Mouse (Mus musculus): ENCODE results near the gene Unc79. TPM values are rescaled to one million over a fixed set of nuclear protein-coding genes. Genes with fewer than 3 reads are reported as not detected.

Gene Unc79
- total RNA-seq, 2 experiments from 2014 or later = 38.9 to 41.0 TPM

DNA sequence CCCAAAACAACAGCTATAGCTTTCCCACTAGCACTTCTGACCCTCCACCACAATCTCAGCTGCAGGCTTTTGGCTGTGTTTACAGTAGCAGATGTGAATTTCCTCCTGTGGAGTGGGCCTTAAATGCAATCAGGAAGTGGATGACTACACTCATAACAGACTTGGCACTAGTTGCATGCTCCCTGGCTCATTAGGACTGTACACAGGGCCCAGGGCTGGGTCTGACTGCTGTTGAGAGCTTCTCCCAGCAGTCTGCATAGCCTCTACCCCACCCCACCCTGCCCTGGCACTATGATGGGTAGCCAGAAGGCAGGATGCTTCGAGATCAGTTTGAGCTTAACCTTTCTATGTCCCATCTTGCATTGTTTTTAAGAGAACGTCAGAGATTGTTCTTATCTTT is 91.5 kb downstream of the Unc79 start:
- no peak for DNase-seq (ENCODE audit: low spot score in 2 of 2)

DNA sequence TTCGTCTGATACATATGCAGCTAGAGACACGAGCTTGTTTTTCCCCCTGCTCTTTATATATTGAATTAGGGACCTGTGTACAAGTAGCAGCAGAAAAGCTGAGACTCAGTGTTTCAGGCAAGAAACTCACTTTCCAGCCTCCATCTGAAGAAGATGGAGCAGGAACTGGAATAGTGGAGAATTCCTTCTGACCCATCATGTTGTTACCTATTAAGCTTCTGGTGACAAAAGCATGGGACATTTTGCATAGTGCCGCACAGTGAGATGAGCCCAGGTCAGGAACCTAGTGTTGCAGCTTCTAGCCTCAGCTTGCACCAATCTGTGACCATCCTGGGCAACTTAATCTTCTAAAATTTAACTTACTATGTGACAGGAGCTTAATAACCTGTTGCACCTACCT is 92.7 kb downstream of the Unc79 start:
- no peak for DNase-seq (ENCODE audit: low spot score in 2 of 2)

GRCm38 (mm10) chr12:103042711-103043110 is 94.1 kb downstream of the Unc79 start:
- no peak for DNase-seq (ENCODE audit: low spot score in 2 of 2)

GRCm38 (mm10) chr12:103044422-103044821 is 95.8 kb downstream of the Unc79 start:
- DNase-seq (ENCODE audit: low spot score in 2 of 2) = no peak

DNA sequence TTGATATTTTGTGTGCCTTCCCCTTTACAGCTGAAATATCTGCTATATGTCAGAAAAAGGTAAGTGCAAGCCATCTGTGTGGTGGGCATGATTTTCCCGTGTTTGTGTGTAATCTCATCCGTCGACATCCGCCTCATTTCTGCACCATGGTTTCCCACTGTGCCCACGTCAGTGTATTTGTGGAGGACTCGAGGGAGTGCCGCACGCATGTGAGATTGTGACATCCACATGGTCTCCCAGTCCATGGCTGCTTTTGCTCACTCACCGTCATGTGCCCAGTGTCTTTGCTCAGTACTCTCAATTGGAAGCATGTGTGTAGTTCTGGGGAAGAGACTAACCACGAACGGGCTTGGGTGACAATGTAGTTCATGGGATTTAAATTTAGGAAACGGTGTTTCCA is 101.2 kb downstream of the Unc79 start:
- DNase-seq (ENCODE audit: low spot score in 2 of 2) = no peak

DNA sequence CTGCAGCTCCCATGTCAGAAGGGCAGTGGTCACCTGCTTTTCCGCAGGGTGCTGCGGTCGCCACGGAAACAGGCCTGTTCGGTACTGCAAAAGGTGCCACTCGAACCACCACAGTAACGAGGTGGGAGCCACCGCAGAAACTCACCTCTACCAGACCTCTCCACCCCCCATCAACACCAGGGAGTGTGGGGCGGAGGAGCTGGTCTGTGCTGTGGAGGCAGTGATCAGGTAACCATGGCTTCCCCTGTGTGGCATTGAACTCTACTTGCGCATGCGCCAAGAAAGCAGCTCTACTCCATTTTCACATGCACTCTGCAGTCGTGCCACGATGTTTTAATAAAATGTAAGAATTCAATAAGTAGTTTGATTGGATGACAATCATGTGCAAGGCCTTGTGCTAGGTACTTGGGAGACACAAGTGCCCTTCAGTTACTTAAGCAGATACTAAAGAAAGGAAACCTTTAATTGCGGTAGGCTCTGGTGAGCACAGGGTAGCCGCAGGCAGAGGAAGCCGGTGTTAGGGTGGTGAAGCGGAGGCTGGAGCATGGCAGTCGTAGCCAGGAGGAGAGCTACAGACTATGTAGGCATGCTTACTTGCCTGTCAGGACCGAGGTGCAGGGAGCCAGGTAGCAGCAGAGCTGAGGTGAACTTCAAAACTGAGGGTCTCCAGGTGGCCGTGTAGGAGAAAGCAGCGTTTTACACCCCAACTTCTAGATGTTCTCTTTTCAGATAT is 110.8 kb downstream of the Unc79 start:
- DNase-seq (ENCODE audit: low spot score in 2 of 2) = no peak

DNA sequence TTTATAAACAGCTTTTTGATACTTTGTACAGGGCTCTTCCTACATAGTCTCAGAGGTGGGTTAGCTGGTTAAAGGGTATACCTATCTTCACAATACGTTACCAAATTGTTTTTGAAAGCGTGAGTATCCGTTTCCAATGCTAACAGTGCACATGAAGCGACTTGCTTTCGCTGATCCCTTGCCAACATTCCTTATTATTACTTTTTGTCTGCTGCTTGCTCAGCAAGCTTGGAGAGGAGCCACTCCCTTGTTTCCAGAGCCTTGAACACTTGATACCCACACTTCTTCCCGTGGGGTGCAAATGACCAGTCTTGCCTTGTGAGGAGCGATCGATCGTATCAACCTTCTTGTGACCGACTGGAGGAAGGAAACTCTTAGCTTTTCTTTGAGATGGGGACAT is 112.1 kb downstream of the Unc79 start:
- no peak for DNase-seq (ENCODE audit: low spot score in 2 of 2)

- no peak for DNase-seq (ENCODE audit: low spot score in 2 of 2)
Measured at GRCm38 (mm10) chr12:103062133-103062532, 113.5 kb downstream of the Unc79 start.

DNA sequence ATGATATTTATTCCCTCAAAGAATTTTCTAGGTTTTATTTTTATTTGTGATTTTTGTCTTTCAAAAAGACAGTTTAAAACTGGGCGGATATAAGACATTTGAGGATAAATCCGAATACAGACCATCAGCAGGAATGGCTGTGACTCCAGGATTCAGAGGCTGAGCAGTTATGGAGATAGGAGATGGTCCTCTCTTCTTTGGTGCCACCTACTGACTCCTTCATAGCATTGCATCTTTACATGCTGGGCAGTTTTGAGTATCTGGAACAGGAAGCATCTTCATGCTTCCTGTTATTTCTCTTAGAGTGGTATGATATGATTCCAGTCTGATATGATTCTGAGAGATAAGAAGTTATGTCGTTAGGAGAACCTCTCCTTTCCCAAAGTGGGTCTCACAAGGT is 116.3 kb downstream of the Unc79 start:
- no peak for DNase-seq (ENCODE audit: low spot score in 2 of 2)

GRCm38 (mm10) chr12:103068161-103068560 is 119.5 kb downstream of the Unc79 start:
- no peak for DNase-seq (ENCODE audit: low spot score in 2 of 2)

DNA sequence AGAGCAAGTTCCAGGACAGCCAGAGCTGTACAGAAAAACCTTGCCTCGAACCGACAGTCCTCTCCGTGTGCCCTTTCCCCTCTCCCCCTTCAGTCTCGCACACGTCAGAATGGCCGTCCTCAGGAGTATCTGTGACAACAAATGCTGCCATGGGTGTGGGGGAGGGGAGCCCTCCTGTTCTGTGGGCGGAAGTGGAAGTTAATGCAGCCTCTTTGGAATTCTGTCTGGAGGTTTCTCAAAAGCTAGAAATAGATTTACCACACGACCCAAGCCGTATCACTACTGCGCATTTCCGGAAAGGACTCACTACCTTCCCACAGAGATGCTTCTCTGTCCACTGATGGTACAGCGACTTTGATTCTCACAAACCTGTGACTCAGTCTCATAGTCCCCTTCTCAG is 120.9 kb downstream of the Unc79 start:
- DNase-seq (ENCODE audit: low spot score in 2 of 2) = no peak

GRCm38 (mm10) chr12:103073953-103074352 is 125.3 kb downstream of the Unc79 start:
- DNase-seq (ENCODE audit: low spot score in 2 of 2) = no peak

- no peak for DNase-seq (ENCODE audit: low spot score in 2 of 2)
Measured at GRCm38 (mm10) chr12:103078751-103079150, 130.1 kb downstream of the Unc79 start.

GRCm38 (mm10) chr12:103080055-103080454 is 131.4 kb downstream of the Unc79 start:
- DNase-seq (ENCODE audit: low spot score in 2 of 2) = no peak

DNA sequence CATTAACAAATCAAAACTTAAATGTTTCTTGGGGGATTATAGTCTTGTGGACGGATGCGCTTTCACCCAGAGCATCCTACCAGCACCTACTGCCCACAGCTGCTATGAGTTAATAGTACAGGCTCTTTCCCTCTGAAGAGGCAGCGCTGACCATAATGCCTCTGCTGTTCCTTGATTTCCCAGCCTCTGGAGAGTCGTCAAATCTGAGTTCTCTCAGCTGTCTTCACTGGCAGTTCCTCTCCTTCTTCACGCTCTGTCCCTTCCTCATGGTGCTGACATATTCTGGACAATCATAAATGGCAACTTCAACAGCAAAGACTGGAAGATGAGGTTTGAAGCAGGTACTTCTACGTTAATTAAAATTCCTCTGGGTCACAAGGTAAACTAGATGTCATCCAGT is 143.2 kb downstream of the Unc79 start:
- DNase-seq (ENCODE audit: low spot score in 2 of 2) = no peak

- DNase-seq (ENCODE audit: low spot score in 2 of 2) = no peak
Measured at GRCm38 (mm10) chr12:103095160-103095559, 146.5 kb downstream of the Unc79 start.

GRCm38 (mm10) chr12:103099185-103099584 is 150.5 kb downstream of the Unc79 start:
- peak in 1 of 2 experiments; percentile 16 for DNase-seq (ENCODE audit: low spot score in 2 of 2)

- DNase-seq (ENCODE audit: low spot score in 2 of 2) = peak in 1 of 2 experiments; percentile 13
Measured at GRCm38 (mm10) chr12:103100088-103100487, 151.4 kb downstream of the Unc79 start.

GRCm38 (mm10) chr12:103103041-103103440 is 154.4 kb downstream of the Unc79 start:
- no peak for DNase-seq (ENCODE audit: low spot score in 2 of 2)

GRCm38 (mm10) chr12:103103601-103104000 is 154.9 kb downstream of the Unc79 start:
- no peak for DNase-seq (ENCODE audit: low spot score in 2 of 2)

- DNase-seq (ENCODE audit: low spot score in 2 of 2) = no peak
Measured at GRCm38 (mm10) chr12:103109301-103109700, 160.6 kb downstream of the Unc79 start.

- DNase-seq (ENCODE audit: low spot score in 2 of 2) = no peak
Measured at GRCm38 (mm10) chr12:103116639-103117038, 168.0 kb downstream of the Unc79 start.

GRCm38 (mm10) chr12:103117517-103118193 is 169.0 kb downstream of the Unc79 start:
- DNase-seq (ENCODE audit: low spot score in 2 of 2) = peak in 1 of 2 experiments; percentile 12

Data from layer of hippocampus, postnatal 10 days (tissue).